Mouse (Mus musculus) liver, adult (tissue): ENCODE measurements at regions not wholly inside any gene's neighbourhood (a gene's known extent, or its start where the extent isn't known, plus 50 kb on each side); places are given as distances from the start of the nearest gene placed in this dataset.

Experiments
- GATA4 ChIP-seq: IDR thresholded peaks from 2 replicates; pipeline ENCODE4 v1.6.1; 2014; ENCODE audit warnings: mild to moderate bottlenecking, low read length; ENCODE audit not compliant: insufficient replicate concordance

- TF ChIP-seq GATA4 = no peak
These were observed 96.7 kb downstream of the 1500009L16Rik start for GRCm38 (mm10) chr10:83819266-83819949.

GRCm38 (mm10) chr10:83819950-83820275, 97.2 kb downstream of the 1500009L16Rik start:
- TF ChIP-seq GATA4 = no peak

DNA sequence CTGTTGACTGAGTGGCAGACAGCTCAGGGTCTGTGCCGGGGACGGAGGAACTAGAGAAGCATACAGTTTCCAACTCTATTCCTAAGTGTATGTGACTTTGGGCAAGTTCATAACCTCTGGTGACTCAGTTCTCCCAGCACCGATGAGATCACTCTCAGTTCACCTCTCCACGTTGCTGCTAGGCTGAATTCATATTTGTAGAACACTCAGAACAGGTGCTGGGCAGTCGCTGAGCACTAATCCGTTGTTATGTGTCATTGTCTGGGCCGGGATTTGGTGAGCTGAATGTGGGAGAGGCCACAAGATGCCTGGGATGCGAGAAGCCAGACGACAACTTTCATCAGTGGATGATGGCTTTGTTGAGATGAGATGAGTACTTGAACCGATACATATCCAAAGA, 98.4 kb downstream of the 1500009L16Rik start:
- TF ChIP-seq GATA4 = no peak

GRCm38 (mm10) chr10:83826105-83826504, 103.4 kb downstream of the 1500009L16Rik start:
- TF ChIP-seq GATA4 = no peak

DNA sequence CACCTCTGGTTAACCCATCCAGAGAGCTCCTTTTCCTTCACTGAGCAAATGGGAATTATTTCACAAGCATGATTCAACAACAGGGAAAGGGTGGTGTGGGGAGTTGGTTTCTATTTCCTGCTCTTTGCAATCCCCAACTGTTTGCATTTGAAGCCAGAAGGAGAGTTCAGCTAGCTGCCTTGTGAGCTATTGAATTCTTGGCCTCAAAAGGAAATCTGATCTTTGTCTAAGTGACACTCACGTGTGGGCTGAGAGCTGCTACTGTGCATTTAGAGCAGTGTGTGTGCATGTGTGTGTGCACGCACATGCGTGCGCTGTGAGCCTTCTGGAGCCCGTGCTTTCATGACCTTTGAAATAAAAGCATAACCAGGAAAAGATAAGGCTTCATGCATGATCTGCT, 113.7 kb downstream of the 1500009L16Rik start:
- no peak for TF ChIP-seq GATA4

GRCm38 (mm10) chr10:83840226-83840625, 117.6 kb downstream of the 1500009L16Rik start:
- TF ChIP-seq GATA4 = no peak

- no peak for TF ChIP-seq GATA4
These were observed 128.2 kb downstream of the 1500009L16Rik start for GRCm38 (mm10) chr10:83850881-83851280.

GRCm38 (mm10) chr10:83852194-83852593, 129.5 kb downstream of the 1500009L16Rik start:
- no peak for TF ChIP-seq GATA4

DNA sequence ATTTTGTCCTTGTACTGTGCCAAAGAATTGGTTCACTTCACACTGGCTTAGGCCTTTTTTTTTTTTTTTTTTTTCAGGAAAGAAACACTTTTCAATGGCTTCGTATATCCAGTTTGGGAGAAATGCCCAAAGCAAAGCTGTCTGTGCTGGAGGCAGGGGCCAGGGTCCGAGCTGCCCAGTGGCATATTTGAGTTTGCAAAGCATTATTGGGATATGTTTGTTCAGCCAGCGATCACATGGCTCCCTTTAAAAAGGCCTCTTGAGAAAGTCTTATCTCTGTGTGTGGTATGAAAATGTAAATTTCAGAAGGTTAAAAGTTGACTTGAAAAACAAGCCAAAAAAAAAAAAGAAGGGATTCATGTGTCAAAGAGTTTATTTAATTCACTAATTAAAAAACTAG, 130.1 kb downstream of the 1500009L16Rik start:
- TF ChIP-seq GATA4 = no peak

- TF ChIP-seq GATA4 = no peak
These were observed 135.3 kb downstream of the 1500009L16Rik start for GRCm38 (mm10) chr10:83857794-83858442.

DNA sequence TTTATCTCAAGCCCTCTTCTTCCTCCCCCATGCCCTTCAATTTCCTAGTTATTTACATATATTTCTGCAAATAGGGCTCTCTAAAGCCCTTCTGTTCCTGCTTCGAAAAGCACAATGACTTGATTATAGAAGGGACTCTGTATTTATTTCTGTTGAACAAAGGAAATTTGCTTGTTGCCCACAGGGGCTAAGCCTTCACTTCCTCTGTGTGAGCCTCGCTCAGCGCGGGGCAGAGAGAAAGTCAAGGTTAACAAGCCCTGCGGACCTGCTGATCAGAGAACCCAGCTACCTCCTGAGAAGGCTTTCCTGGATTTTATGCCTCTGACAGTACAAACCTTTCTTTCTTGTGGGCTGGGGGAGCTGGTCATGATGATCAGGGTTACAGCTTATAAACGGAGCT, 136.0 kb downstream of the 1500009L16Rik start:
- no peak for TF ChIP-seq GATA4

GRCm38 (mm10) chr10:83859633-83860032, 137.0 kb downstream of the 1500009L16Rik start:
- TF ChIP-seq GATA4 = peak; percentile 88; the same call in 1 of the 2 replicates

GRCm38 (mm10) chr10:83861574-83862190, 139.0 kb downstream of the 1500009L16Rik start:
- no peak for TF ChIP-seq GATA4

DNA sequence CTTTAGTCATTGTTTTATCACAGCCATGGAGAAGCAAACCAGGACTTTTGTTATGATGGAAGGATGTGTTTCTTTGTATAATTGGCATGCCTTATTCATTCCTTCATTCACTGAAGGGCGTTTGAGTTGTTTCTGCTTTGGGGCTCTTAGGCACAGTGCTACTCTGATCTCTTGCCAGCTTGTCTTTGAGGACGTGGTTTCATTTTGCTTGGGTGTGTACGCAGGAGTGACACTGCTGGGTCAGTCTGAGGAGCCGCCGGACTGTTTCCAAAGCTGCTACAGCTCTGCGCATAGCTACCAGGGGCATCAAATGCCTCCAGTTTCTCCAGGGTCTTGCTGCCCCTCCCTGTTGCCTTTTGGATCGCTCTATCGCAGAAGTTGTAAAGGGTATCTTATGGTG, 141.9 kb downstream of the 1500009L16Rik start:
- TF ChIP-seq GATA4 = no peak

- TF ChIP-seq GATA4 = peak; percentile 96
These were observed 143.3 kb downstream of the 1500009L16Rik start for GRCm38 (mm10) chr10:83865929-83866328.

- TF ChIP-seq GATA4 = no peak
These were observed 149.2 kb downstream of the 1500009L16Rik start for GRCm38 (mm10) chr10:83871736-83872400.

GRCm38 (mm10) chr10:83878745-83879144, 156.1 kb downstream of the 1500009L16Rik start:
- TF ChIP-seq GATA4 = no peak
